Mouse (Mus musculus) adrenal gland, adult 2 months (tissue): ENCODE measurements around the gene Arfgap3. TPM values are rescaled to one million over a fixed set of nuclear protein-coding genes. Genes with fewer than 3 reads are reported as not detected.
"Not testable (repeated sequence)": the region's sequence is repeated elsewhere in the genome, so short reads cannot be mapped to it uniquely, and the experiment has no call there.

ENCODE experiments used
- DNase-seq: peaks from one replicate; pipeline ENCODE4 v3.0.0; 2021
- long read RNA-seq: library from polyadenylated mRNA; stranded (forward); transcript quantifications from one replicate; pipeline ENCODE4 v2.0.0, GENCODE M21; 2021
- polyA plus RNA-seq: library from polyadenylated mRNA; depleted of rRNA; stranded (reverse); fragments of >200 nt; gene quantifications from 2 replicates; pipeline ENCODE4 v1.2.3, GENCODE M21; 2012; rRNA removed
- total RNA-seq, 2 experiments: library from RNA; stranded (reverse); gene quantifications; 2 replicates each; pipeline ENCODE4 v1.2.3; 2021

Arfgap3 gene
- 10 to 100 TPM; 23.6 to 32.4 TPM for total RNA-seq
- polyA plus RNA-seq, result 13.0 and 14.7 TPM in 2 replicates
- long read RNA-seq, transcript Arfgap3-201 (16 exons, 2,619 nt), result major isoform, 10 of 42 reads
- long read RNA-seq, transcript Arfgap3-202 (16 exons, 2,461 nt), result minor isoform, 5 of 42 reads
- long read RNA-seq, partial matches to known transcripts, result 1 of 42 reads
- long read RNA-seq, other reads (novel, unspliced or antisense), result 26 of 42 reads

- peak; percentile 97 for DNase-seq
Measured at GRCm38 (mm10) chr15:83349954-83350711, at the start of gene Arfgap3. Arfgap3 (minus strand) TSS chr15:83350247.

- no peak for DNase-seq
Measured at GRCm38 (mm10) chr15:83392722-83393121, 42.7 kb upstream of the Arfgap3 start.

GRCm38 (mm10) chr15:83387911-83388310, 37.9 kb upstream of the Arfgap3 start:
- peak; percentile 48 for DNase-seq

DNA sequence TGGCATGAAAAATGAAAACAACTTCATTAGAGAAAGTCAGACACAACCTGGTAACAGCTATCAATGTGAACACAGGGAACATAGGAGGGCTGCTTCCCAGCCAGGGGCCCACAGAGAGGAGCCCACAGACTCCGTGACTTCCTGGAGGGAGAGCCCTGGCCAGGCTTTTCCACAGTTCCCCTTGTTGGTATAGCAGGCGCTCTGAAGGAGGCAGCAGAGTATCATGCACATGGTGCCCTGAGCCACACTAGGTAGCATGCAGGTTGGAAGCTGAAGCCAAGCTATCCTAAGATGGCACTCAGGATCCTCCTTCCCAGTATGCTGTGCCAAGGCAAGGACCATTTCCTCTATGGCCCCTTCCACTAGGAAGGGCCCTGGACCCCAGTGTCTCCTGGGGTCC, 33.6 kb upstream of the Arfgap3 start:
- no peak for DNase-seq

- DNase-seq, result no peak
Measured at GRCm38 (mm10) chr15:83383136-83383535, 33.1 kb upstream of the Arfgap3 start.

- no peak for DNase-seq
Measured at GRCm38 (mm10) chr15:83382467-83382866, 32.4 kb upstream of the Arfgap3 start.

DNA sequence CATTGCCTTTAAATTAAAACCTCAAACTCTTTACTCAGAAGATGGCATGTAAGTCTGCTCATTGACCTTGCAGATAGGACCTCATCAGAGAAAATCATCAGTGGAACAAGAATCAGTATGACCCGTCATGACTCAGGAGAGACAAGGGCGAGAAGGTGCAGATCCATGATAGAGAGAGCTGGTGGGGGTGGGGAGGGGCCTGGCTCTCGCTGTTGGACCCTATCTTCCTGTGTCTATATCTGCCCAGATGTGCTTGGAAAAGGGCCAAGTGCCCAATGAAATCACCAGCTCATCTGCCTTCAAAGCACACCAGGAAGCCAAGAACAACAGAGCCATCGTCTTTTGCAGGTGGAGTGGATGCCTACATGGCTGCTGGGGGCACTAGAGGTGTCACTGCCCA, 27.1 kb upstream of the Arfgap3 start:
- DNase-seq, result no peak

GRCm38 (mm10) chr15:83375136-83375535, 25.1 kb upstream of the Arfgap3 start:
- DNase-seq, result peak; percentile 71

- DNase-seq, result no peak
Measured at GRCm38 (mm10) chr15:83374076-83374475, 24.0 kb upstream of the Arfgap3 start.

DNA sequence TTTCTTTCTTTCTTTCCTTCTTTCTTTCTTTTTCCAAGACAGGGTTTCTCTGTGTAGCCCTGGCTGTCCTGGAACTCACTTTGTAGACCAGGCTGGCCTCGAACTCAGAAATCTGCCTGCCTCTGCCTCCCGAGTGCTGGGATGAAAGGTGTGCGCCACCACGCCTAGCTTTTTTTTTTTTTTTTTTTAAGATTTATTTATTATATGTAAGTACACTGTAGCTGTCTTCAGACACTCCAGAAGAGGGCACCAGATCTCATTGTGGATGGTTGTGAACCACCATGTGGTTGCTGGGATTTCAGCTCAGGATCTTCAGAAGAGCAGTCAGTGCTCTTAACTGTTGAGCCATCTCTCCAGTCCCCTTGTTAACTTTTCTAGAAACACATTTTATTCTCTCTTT, 18.7 kb upstream of the Arfgap3 start:
- not testable (repeated sequence) for DNase-seq

DNA sequence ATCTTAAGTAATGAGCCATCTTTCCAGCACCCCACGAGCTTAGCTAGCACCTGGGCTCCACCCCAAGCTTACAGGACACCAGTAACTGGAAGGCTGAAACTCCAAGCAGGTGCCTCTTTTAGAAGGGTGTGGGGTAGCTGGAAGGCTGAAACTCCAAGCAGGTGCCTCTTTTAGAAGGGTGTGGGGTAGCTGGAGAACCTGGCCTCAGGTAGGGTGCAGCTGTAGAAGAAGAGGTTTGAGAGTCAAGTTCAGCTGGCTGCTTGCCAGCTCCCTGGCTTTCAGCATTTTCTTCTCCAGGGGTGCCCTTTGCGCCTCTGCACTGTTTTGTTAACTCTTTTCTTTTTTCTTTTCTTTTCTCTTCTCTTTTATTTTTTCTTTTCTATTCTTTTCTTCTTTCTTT, 18.2 kb upstream of the Arfgap3 start:
- no peak for DNase-seq

GRCm38 (mm10) chr15:83366933-83367552, 17.0 kb upstream of the Arfgap3 start:
- peak; percentile 85 for DNase-seq

GRCm38 (mm10) chr15:83365697-83366096, 15.7 kb upstream of the Arfgap3 start:
- DNase-seq, result no peak

DNA sequence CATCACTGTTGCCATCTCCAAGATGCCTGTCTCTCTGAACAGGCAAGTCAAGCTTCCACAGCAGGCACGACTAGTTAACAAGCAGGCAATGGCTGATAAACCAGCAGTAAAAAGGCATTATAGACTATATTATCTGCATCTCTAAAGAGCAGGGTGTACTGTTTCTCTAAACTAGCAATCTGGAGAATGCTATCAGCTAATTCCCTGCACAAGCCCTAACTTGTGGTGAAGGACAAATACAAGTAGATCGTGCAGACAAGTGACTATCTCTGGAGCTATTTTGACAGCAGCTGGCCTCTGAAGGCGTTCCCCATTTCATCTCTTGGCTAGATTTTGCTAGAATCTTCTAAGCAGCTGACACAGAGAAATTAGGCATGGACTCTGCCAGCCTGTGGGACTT, 14.1 kb upstream of the Arfgap3 start:
- no peak for DNase-seq

DNA sequence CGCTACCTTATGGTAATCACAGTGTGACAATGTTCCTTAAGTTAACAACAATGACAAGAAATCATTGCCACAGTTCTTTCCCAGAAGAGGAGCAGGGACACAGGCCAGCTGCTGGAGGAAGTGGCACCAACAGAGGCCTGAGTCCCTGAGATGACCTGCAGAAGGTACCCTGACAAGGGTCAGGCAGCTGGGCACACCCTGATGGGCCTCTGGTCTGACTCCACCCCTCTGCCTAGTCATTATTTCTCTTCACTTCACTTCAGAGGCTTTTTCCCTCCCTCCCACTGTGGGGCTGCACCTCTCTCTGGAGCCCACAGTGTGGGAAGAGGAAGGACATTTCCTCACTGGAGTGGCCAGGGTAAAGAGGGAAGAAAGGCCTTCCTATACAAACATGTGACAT, 12.8 kb upstream of the Arfgap3 start:
- not testable (repeated sequence) for DNase-seq

DNA sequence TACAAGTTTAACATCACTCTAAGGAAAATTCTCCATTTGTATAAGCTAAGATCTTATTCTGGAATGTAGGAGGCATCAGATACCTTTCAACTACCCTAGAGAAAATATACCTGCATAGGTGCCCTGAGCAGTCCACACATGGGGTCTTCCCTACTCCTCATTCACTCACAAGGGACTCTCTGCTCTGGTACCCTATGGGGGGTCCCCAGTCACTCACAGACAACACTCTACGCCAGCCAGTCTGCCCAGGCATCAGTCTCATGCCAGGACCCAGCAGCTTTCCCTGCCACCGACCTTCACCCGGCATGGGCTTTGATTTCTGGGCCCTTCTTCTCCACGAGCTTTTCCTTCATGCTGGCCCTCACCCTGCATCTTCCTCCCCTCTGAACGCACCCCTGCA, 10.9 kb upstream of the Arfgap3 start:
- DNase-seq, result not testable (repeated sequence)

DNA sequence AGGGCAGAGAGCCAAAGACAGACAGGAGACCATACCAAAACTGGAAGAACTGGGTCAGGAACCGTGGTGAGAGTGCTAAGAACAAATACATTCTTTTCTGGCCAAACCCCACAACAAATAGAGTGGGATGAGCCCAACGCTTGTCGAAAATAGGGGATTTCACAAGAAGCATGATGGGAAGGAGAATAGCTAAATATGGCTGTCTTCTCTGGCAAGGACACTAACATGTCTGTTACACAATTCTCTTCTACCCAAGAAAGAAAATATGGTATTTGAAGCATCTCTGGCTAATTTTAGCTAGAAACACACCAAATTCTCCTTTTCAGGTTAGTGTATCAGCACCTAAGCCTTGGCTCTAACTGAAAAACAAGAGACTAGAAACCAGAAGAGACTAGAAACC, 10.1 kb upstream of the Arfgap3 start:
- no peak for DNase-seq

DNA sequence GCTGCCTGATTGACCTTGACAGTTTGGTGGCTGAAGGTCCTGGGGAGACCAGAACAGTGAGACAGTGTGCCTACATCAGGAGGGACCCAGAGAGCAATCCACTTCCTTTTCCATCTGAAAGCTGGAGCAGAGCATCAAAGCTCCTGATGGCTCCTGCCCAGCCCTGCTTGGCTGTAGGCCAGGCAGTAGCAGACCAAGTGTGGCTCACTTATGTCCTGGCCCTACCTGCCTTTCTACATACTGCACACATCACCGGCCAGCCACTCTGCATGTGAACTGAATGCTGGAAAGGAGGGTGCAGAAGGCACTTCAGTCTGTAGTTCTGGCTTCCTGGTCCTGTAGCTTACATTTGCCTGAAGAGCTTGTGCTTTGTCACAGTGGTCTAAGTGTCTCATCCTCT, 8.4 kb upstream of the Arfgap3 start:
- DNase-seq, result no peak

- DNase-seq, result no peak
Measured at GRCm38 (mm10) chr15:83351546-83351945, 1.5 kb upstream of the Arfgap3 start.

GRCm38 (mm10) chr15:83350859-83351258, 812 bp upstream of the Arfgap3 start:
- DNase-seq, result no peak

GRCm38 (mm10) chr15:83349225-83349953, 658 bp downstream of the Arfgap3 start:
- DNase-seq, result no peak

DNA sequence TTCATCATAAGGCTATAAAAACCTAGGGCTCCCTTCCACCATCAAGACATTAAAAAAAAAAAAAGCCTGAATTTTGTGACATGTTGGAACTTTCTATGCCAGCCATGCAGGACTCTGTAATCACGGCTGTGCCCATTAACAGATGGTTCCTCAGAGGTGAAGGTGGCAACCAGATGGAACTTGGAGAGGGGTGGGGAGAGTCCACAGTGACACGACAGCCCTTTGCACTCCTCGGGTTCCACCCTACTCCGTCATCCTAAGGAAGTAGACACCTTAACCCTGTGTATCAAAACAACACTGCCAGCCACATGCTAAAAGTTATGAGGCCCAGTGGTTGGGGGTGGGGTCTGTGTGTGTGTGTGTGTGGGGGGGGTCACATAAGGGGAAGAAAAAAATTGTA, 1.3 kb downstream of the Arfgap3 start:
- no peak for DNase-seq
